Mouse (Mus musculus): Measurements from ENCODE around the gene S1pr1. TPM values are rescaled to one million over a fixed set of nuclear protein-coding genes. Genes with fewer than 3 reads are reported as not detected.

Gene S1pr1
- total and polyA plus RNA-seq, 3 experiments, result 0.08 to 0.13 TPM; not detected in 1

DNA sequence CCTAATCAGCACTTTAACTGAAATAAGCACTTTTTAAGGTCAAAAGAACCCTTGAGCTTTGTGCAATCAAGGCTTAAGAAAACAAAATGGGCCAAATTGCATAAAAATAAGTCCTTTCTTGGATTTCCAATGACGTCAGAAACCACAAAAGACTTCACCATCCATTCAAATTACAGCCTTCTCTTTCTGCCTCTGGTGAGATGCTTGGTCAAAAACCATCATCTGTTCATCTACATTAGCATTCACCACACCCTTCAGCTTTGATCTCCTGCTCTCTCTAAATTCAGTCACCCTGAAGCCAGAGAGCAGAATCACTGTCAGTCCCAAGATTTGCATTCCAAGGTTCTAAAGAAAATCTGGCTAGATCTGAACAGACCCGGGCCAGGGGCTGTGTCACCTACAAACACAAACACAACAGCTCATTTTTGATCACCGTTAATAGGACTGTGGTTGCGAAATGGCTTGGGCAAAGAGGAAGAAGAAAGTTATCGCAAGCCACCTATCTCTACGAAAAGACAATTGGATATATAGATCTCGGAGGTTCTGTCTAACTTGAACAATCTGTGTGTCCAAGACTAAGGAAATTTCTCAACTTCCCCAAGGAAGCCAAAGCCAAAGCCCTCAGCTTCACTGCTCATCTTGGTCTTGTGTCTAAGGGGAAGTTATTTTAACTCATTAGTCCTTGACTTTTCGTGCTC, 19.5 kb downstream of the S1pr1 start:
- Histone ChIP-seq H3K9me3 (replicated peaks; ENCODE audit: insufficient read depth, low read length) (no peaks in the 10 kb centered on the region), H3K27me3 (ENCODE audit: control insufficient read depth in 1 of 2, insufficient read depth in 2 of 2, low read length in 2 of 2) (no peaks in the 10 kb centered on the region), H3K9ac (ENCODE audit: control insufficient read depth, low read depth, low read length, poor library complexity, severe bottlenecking) (no peak overlapping the region), H3K4me3 (ENCODE audit: control insufficient read depth in 1 of 2, insufficient read depth in 1 of 2, low read depth in 2 of 2, low read length in 2 of 2) (peak overlapping the region in 1 of 2 experiments; percentile 12; a peak in 1 of 4 replicates), H3K27ac (ENCODE audit: control insufficient read depth, low read depth, low read length) (0 out of 2 replicates have a peak overlapping the region, but pooled peaks have one; percentile 36), H3K4me1 (ENCODE audit: control insufficient read depth in 1 of 2, insufficient read depth in 2 of 2, low read length in 2 of 2) (peaks cover 16 to 36% of the 10 kb centered on the region in 2 experiments), H3K36me3 (ENCODE audit: control insufficient read depth in 1 of 2, insufficient read depth in 2 of 2, low read length in 2 of 2) (peaks cover 0 to 29% of the 10 kb centered on the region in 2 experiments; a peak in 2 of 4 replicates), H3K79me2 (ENCODE audit: control insufficient read depth, insufficient read depth, low read length, poor library complexity) (no peaks in the 10 kb centered on the region)
- DNase-seq (ENCODE audit: low read depth, low spot score), result peak; percentile 62
- TF ChIP-seq KAT2A (conservative IDR thresholded peaks at IDR 0.05; ENCODE audit: low read depth, low read length), result no peak
- peak; percentile 21; the same call in 1 of the 2 replicates for TF ChIP-seq TCF12 (IDR thresholded peaks at IDR 0.05; ENCODE audit: low read depth, low read length)
- peak; percentile 79 for TF ChIP-seq GATA1 (IDR thresholded peaks at IDR 0.05; ENCODE audit: low read depth, low read length)
- no peak for TF ChIP-seq NRF1 (IDR thresholded peaks at IDR 0.05; ENCODE audit: insufficient read depth, low read depth, low read length, poor library complexity, severe bottlenecking)
- TF ChIP-seq ZC3H11A (IDR thresholded peaks at IDR 0.05; ENCODE audit: low read depth, low read length), result 0 out of 2 replicates have a peak, but pooled peaks have one; percentile 2
- TF ChIP-seq HCFC1 (IDR thresholded peaks at IDR 0.05; ENCODE audit: low read depth, low read length), result no peak
- no peak for TF ChIP-seq RAD21 (IDR thresholded peaks at IDR 0.05; ENCODE audit: low read depth, low read length)
- TF ChIP-seq EP300 (IDR thresholded peaks at IDR 0.05; ENCODE audit: low read depth in 1 of 2, low read length in 2 of 2), result peak; percentile 62 to 82
- TF ChIP-seq CHD2 (IDR thresholded peaks at IDR 0.05; ENCODE audit: low read length), result no peak
- TF ChIP-seq RCOR1 (IDR thresholded peaks at IDR 0.05; ENCODE audit: low read depth, low read length), result peak; percentile 64; the same call in 1 of the 2 replicates
- TF ChIP-seq MAX (IDR thresholded peaks at IDR 0.05; ENCODE audit: low read length), result no peak
- TF ChIP-seq GABPA (IDR thresholded peaks at IDR 0.05; ENCODE audit: low read depth, low read length), result no peak
- TF ChIP-seq MYC (IDR thresholded peaks at IDR 0.05; ENCODE audit: low read depth, low read length), result 0 out of 2 replicates have a peak, but pooled peaks have one; percentile 14
- 0 out of 2 replicates have a peak, but pooled peaks have one; percentile 39 for TF ChIP-seq TBP (IDR thresholded peaks at IDR 0.05; ENCODE audit: low read depth, low read length)
- TF ChIP-seq ELF1 (IDR thresholded peaks at IDR 0.05; ENCODE audit: low read depth, low read length), result no peak

DNA sequence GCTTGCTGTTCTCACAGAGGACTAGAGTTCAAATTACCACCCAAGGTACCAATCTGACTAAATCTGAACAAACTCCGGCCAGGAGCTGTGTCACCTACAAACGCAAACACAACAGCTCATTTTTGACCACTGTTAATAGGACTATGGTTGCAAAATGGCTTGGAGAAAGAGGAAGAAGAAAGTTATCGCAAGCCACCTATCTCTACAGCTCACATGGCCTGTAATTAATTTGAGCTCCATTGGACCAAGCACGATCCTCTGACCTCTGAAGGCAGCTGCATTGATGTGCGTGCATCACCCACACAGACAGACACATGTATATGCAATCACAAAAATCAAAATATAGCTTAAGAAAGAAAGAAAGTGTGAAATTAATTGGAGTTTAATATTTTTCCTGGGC, 20.7 kb downstream of the S1pr1 start:
- DNase-seq (ENCODE audit: low read depth, low spot score), result peak; percentile 64
- Histone ChIP-seq H3K9me3 (replicated peaks; ENCODE audit: insufficient read depth, low read length) (no peaks in the 10 kb centered on the region), H3K79me2 (ENCODE audit: control insufficient read depth, insufficient read depth, low read length, poor library complexity) (no peaks in the 10 kb centered on the region), H3K27me3 (ENCODE audit: control insufficient read depth in 1 of 2, insufficient read depth in 2 of 2, low read length in 2 of 2) (no peaks in the 10 kb centered on the region), H3K4me3 (ENCODE audit: control insufficient read depth in 1 of 2, insufficient read depth in 1 of 2, low read depth in 2 of 2, low read length in 2 of 2) (peak overlapping the region in 1 of 2 experiments; percentile 9; a peak in 1 of 4 replicates), H3K27ac (ENCODE audit: control insufficient read depth, low read depth, low read length) (peak overlapping the region; percentile 20; the same call in 1 of the 2 replicates), H3K36me3 (ENCODE audit: control insufficient read depth in 1 of 2, insufficient read depth in 2 of 2, low read length in 2 of 2) (peaks cover 0 to 37% of the 10 kb centered on the region in 2 experiments; a peak in 2 of 4 replicates), H3K4me1 (ENCODE audit: control insufficient read depth in 1 of 2, insufficient read depth in 2 of 2, low read length in 2 of 2) (peaks cover 20 to 44% of the 10 kb centered on the region in 2 experiments), H3K9ac (ENCODE audit: control insufficient read depth, low read depth, low read length, poor library complexity, severe bottlenecking) (no peak overlapping the region)
- TF ChIP-seq UBTF (IDR thresholded peaks at IDR 0.05; ENCODE audit: borderline replicate concordance, insufficient read depth, low read depth, low read length) (no peak), USF2 (IDR thresholded peaks at IDR 0.05; ENCODE audit: borderline replicate concordance in 1 of 2, insufficient read depth in 1 of 2, low read depth in 1 of 2, low read length in 2 of 2) (no peak), RCOR1 (IDR thresholded peaks at IDR 0.05; ENCODE audit: low read depth, low read length) (no peak), SIN3A (IDR thresholded peaks at IDR 0.05; ENCODE audit: low read length) (0 out of 2 replicates have a peak, but pooled peaks have one; percentile 28), MAX (IDR thresholded peaks at IDR 0.05; ENCODE audit: low read length) (0 out of 2 replicates have a peak, but pooled peaks have one; percentile 19), ELF1 (IDR thresholded peaks at IDR 0.05; ENCODE audit: low read depth, low read length) (no peak), RAD21 (IDR thresholded peaks at IDR 0.05; ENCODE audit: low read depth, low read length) (no peak), ETS1 (IDR thresholded peaks at IDR 0.05; ENCODE audit: low read depth, low read length) (peak; percentile 36; the same call in 1 of the 2 replicates), USF1 (IDR thresholded peaks at IDR 0.05; ENCODE audit: low read depth, low read length) (peak; percentile 34; the same call in 1 of the 2 replicates), BHLHE40 (IDR thresholded peaks at IDR 0.05; ENCODE audit: borderline replicate concordance, low read depth, low read length) (peak; percentile 19; the same call in 1 of the 2 replicates), NELFE (IDR thresholded peaks at IDR 0.05; ENCODE audit: low read depth, low read length) (no peak), MAZ (IDR thresholded peaks at IDR 0.05; ENCODE audit: low read depth, low read length) (no peak), EP300 (IDR thresholded peaks at IDR 0.05; ENCODE audit: low read depth in 1 of 2, low read length in 2 of 2) (peak; percentile 63 to 72), MXI1 (IDR thresholded peaks at IDR 0.05; ENCODE audit: low read depth, low read length) (peak; percentile 57), POLR2AphosphoS5 (IDR thresholded peaks at IDR 0.05; ENCODE audit: borderline replicate concordance, low read depth, low read length) (no peak), TAL1 (IDR thresholded peaks at IDR 0.05; ENCODE audit: low read length) (peak; percentile 59), TBP (IDR thresholded peaks at IDR 0.05; ENCODE audit: low read depth, low read length) (peak; percentile 66; the same call in 1 of the 2 replicates), MEF2A (IDR thresholded peaks at IDR 0.05; ENCODE audit: extremely low read depth, insufficient replicate concordance, low read depth, low read length, poor library complexity, severe bottlenecking) (no peak)

Data from MEL (cell line).